21 mouse cellular contexts compared by ENCODE assay signal in the genomic region with DNA sequence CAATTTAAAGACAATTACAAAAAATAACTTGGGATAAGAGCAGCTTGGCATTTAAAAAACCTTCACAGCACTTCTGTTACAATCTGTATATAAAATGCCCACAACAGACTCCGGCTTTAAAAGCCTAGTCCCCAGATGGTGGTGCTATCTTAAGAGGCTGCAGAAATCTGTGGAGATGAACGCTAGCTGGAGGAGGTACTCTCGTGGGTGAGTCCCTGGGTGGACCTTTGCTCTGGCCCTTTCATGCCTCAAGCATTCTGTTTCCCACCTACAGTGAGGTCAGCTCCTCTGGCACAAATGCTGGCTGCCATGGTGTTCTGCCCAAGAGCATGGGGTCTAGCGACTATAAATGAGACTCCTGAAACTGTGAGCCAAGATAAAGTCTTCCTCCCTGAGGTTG.
"Had no signal": no experiment of that assay in that cellular context is flagged by ENCODE, and none has a peak within 500 bp of the region (broad histone marks: within the 10 kb centered on the region; RNA-seq: fewer than 3 reads in every experiment).

No protein-coding gene starts in this region.

- H3K36me3 ChIP-seq: liver, embryonic 13.5 days; liver, embryonic 15.5 days; lung, embryonic 15.5 days; midbrain, embryonic 13.5 days; neural tube, embryonic 13.5 days; neural tube, embryonic 15.5 days had no signal

- H3K9me3 ChIP-seq: liver, embryonic 13.5 days; liver, embryonic 15.5 days; lung, embryonic 15.5 days; midbrain, embryonic 13.5 days had no signal

- H3K27ac ChIP-seq: liver, embryonic 13.5 days; liver, embryonic 15.5 days; lung, embryonic 15.5 days; midbrain, embryonic 13.5 days; neural tube, embryonic 13.5 days; neural tube, embryonic 15.5 days had no signal

- H3K4me3 ChIP-seq: liver, embryonic 13.5 days; liver, embryonic 15.5 days; lung, embryonic 15.5 days; midbrain, embryonic 13.5 days; myocyte; neural tube, embryonic 13.5 days; neural tube, embryonic 15.5 days had no signal

- DNase-seq: liver, embryonic 13.5 days; liver, postnatal 0 days; lung, adult 2 months; lung, postnatal 10 days; lung, postnatal 4 days; retina, postnatal 1 day; right cerebral cortex, adult 18-20 months; right cerebral cortex, postnatal 25 days; right cerebral cortex, postnatal 4 days; spleen, adult 18-20 months; thymus, adult 2 months; thymus, postnatal 25 days; thymus, postnatal 4 days had no signal

- H3K9ac ChIP-seq: liver, embryonic 13.5 days; liver, embryonic 15.5 days; liver, postnatal 0 days; lung, embryonic 15.5 days; midbrain, embryonic 13.5 days; neural tube, embryonic 13.5 days; neural tube, embryonic 15.5 days had no signal

- ATAC-seq: liver, postnatal 0 days; midbrain, embryonic 13.5 days; midbrain, embryonic 16.5 days had no signal

- H3K4me1 ChIP-seq: liver, embryonic 13.5 days; liver, embryonic 15.5 days; lung, embryonic 15.5 days; midbrain, embryonic 13.5 days; neural tube, embryonic 13.5 days; neural tube, embryonic 15.5 days had no signal

- H3K4me2 ChIP-seq: liver, embryonic 13.5 days; liver, embryonic 15.5 days; lung, embryonic 15.5 days; midbrain, embryonic 11.5 days; midbrain, embryonic 13.5 days; neural tube, embryonic 13.5 days; neural tube, embryonic 15.5 days had no signal

- H3K27me3 ChIP-seq: liver, embryonic 13.5 days; liver, embryonic 15.5 days; lung, embryonic 15.5 days; midbrain, embryonic 13.5 days; neural tube, embryonic 13.5 days; neural tube, embryonic 15.5 days had no signal
